30 mouse cellular contexts compared by ENCODE assay signal in genomic region chr16:26787042-26787620, GRCm38 (mm10).
DNase-seq lines count a peak whose midpoint lies in the region; ATAC-seq and TF ChIP-seq lines count a peak whose summit lies in the region.
"Had no signal": no experiment of that assay in that cellular context is flagged by ENCODE, and none has a peak within 500 bp of the region (broad histone marks: within the 10 kb centered on the region; RNA-seq: fewer than 3 reads in every experiment).

No protein-coding gene starts in this region.

- H3K9me3 ChIP-seq in embryonic facial prominence, embryonic 14.5 days (ENCODE audit: control insufficient read depth, low read length), result no peaks in the 10 kb centered on the region
- H3K9me3 ChIP-seq in embryonic facial prominence, embryonic 10.5 days, result no peaks in the 10 kb centered on the region
- H3K9me3 ChIP-seq in lung, embryonic 16.5 days (ENCODE audit: control insufficient read depth, low read length), result no peaks in the 10 kb centered on the region
- H3K9me3 ChIP-seq in stomach, embryonic 15.5 days, result no peaks in the 10 kb centered on the region
- H3K9me3 ChIP-seq: embryonic facial prominence, embryonic 12.5 days; embryonic facial prominence, embryonic 15.5 days; forebrain, embryonic 10.5 days; forebrain, embryonic 12.5 days; G1E had no signal

- peak; percentile 50 for ATAC-seq in embryonic facial prominence, embryonic 14.5 days (ENCODE audit: low read depth)
- ATAC-seq in lung, embryonic 16.5 days (ENCODE audit: low read depth), result peak; percentile 66
- peak; percentile 22; the same call in 1 of the 2 replicates for ATAC-seq in stomach, embryonic 15.5 days (ENCODE audit: insufficient read depth, low FRiP score, low read depth)
- ATAC-seq: activated CD4-positive, CD25-positive, alpha-beta regulatory T cell, adult 4 months; CD4-positive, CD25-positive, alpha-beta regulatory T cell, adult 4 months; forebrain, embryonic 14.5 days; forebrain, embryonic 16.5 days; Patski had no signal

- no peak overlapping the region for H3K27ac ChIP-seq in embryonic facial prominence, embryonic 14.5 days (replicated peaks; ENCODE audit: low read depth, low read length)
- no peak overlapping the region for H3K27ac ChIP-seq in embryonic facial prominence, embryonic 10.5 days (replicated peaks)
- no peak overlapping the region for H3K27ac ChIP-seq in lung, embryonic 16.5 days (ENCODE audit: low read length)
- no peak overlapping the region for H3K27ac ChIP-seq in stomach, embryonic 15.5 days
- H3K27ac ChIP-seq: embryonic facial prominence, embryonic 12.5 days; embryonic facial prominence, embryonic 15.5 days; forebrain, embryonic 10.5 days; forebrain, embryonic 12.5 days had no signal

- no peaks in the 10 kb centered on the region for H3K27me3 ChIP-seq in embryonic facial prominence, embryonic 14.5 days (replicated peaks; ENCODE audit: control insufficient read depth, insufficient read depth, low read length)
- H3K27me3 ChIP-seq in embryonic facial prominence, embryonic 10.5 days (replicated peaks; ENCODE audit: low read depth, poor library complexity, severe bottlenecking), result no peaks in the 10 kb centered on the region
- no peaks in the 10 kb centered on the region for H3K27me3 ChIP-seq in lung, embryonic 16.5 days (ENCODE audit: control insufficient read depth, insufficient read depth, low read depth, low read length)
- no peaks in the 10 kb centered on the region for H3K27me3 ChIP-seq in stomach, embryonic 15.5 days (replicated peaks)
- H3K27me3 ChIP-seq: CH12.LX; embryonic facial prominence, embryonic 12.5 days; embryonic facial prominence, embryonic 15.5 days; forebrain, embryonic 12.5 days had no signal

- H3K36me3 ChIP-seq in embryonic facial prominence, embryonic 14.5 days (ENCODE audit: control insufficient read depth, insufficient read depth, low read length), result no peaks in the 10 kb centered on the region
- no peaks in the 10 kb centered on the region for H3K36me3 ChIP-seq in embryonic facial prominence, embryonic 10.5 days (replicated peaks)
- H3K36me3 ChIP-seq in lung, embryonic 16.5 days (ENCODE audit: control insufficient read depth, insufficient read depth, low read length), result no peaks in the 10 kb centered on the region
- no peaks in the 10 kb centered on the region for H3K36me3 ChIP-seq in stomach, embryonic 15.5 days
- H3K36me3 ChIP-seq: embryonic facial prominence, embryonic 12.5 days; embryonic facial prominence, embryonic 15.5 days; forebrain, embryonic 10.5 days; forebrain, embryonic 12.5 days; G1E had no signal

- H3K4me1 ChIP-seq in embryonic facial prominence, embryonic 14.5 days (ENCODE audit: control insufficient read depth, insufficient read depth, low read length), result no peaks in the 10 kb centered on the region
- no peaks in the 10 kb centered on the region for H3K4me1 ChIP-seq in embryonic facial prominence, embryonic 10.5 days
- H3K4me1 ChIP-seq in lung, embryonic 16.5 days (replicated peaks; ENCODE audit: control insufficient read depth, insufficient read depth, low read length), result no peaks in the 10 kb centered on the region
- no peaks in the 10 kb centered on the region for H3K4me1 ChIP-seq in lung, adult 2 months (ENCODE audit: control insufficient read depth, insufficient read depth, low read length)
- no peaks in the 10 kb centered on the region for H3K4me1 ChIP-seq in stomach, embryonic 15.5 days
- H3K4me1 ChIP-seq: embryonic facial prominence, embryonic 12.5 days; embryonic facial prominence, embryonic 15.5 days; forebrain, embryonic 10.5 days; forebrain, embryonic 12.5 days had no signal

- no peak for TF ChIP-seq POLR2A in lung, adult 2 months (IDR thresholded peaks at IDR 0.05; ENCODE audit: borderline replicate concordance, extremely low read depth, low read depth, low read length)

- no peak for TF ChIP-seq CTCF in lung, adult 2 months (IDR thresholded peaks at IDR 0.05; ENCODE audit: insufficient read depth, low read length)

- no peak overlapping the region for H3K4me3 ChIP-seq in embryonic facial prominence, embryonic 14.5 days (ENCODE audit: low read depth, low read length)
- no peak overlapping the region for H3K4me3 ChIP-seq in embryonic facial prominence, embryonic 10.5 days
- H3K4me3 ChIP-seq in lung, embryonic 16.5 days (ENCODE audit: low read length), result no peak overlapping the region
- no peak overlapping the region for H3K4me3 ChIP-seq in lung, adult 2 months (replicated peaks; ENCODE audit: extremely low read depth, low read depth, low read length)
- no peak overlapping the region for H3K4me3 ChIP-seq in stomach, embryonic 15.5 days (replicated peaks)
- H3K4me3 ChIP-seq: embryonic facial prominence, embryonic 12.5 days; embryonic facial prominence, embryonic 15.5 days; erythroblast, embryonic 14.5 days; forebrain, embryonic 10.5 days; forebrain, embryonic 12.5 days had no signal

- no peak overlapping the region for H3K9ac ChIP-seq in embryonic facial prominence, embryonic 14.5 days (ENCODE audit: low read depth, low read length)
- H3K9ac ChIP-seq in lung, embryonic 16.5 days (ENCODE audit: low read length), result no peak overlapping the region
- no peak overlapping the region for H3K9ac ChIP-seq in stomach, embryonic 15.5 days
- H3K9ac ChIP-seq: embryonic facial prominence, embryonic 12.5 days; embryonic facial prominence, embryonic 15.5 days; forebrain, embryonic 12.5 days had no signal

- DNase-seq in embryonic facial prominence, embryonic 14.5 days (ENCODE audit: low spot score), result peak; percentile 31
- DNase-seq in embryonic facial prominence, embryonic 10.5 days (ENCODE audit: low spot score), result no peak
- DNase-seq in lung, postnatal 4 days, result no peak
- DNase-seq in lung, postnatal 36 days, result peak; percentile 0
- no peak for DNase-seq in lung, adult 2 months
- DNase-seq in embryo, embryonic 10 days (ENCODE audit: low spot score), result no peak
- DNase-seq: adrenal gland, adult 8-10 months; adrenal gland, postnatal 14 days; adrenal gland, postnatal 36 days; B cell, adult 2 months; cerebellum, adult 11-12 months; cerebellum, adult 2 months; cerebellum, adult 9-10 months; cerebellum, postnatal 10 days; cerebellum, postnatal 25 days; embryo, embryonic 11 days had no signal

- H3K4me2 ChIP-seq in embryonic facial prominence, embryonic 14.5 days (ENCODE audit: low read depth, low read length), result no peak overlapping the region
- H3K4me2 ChIP-seq in lung, embryonic 16.5 days (ENCODE audit: low read depth, low read length), result no peak overlapping the region
- H3K4me2 ChIP-seq in stomach, embryonic 15.5 days, result no peak overlapping the region
- H3K4me2 ChIP-seq: embryonic facial prominence, embryonic 12.5 days; embryonic facial prominence, embryonic 15.5 days; forebrain, embryonic 12.5 days had no signal

- 62% methylated on average over 2 of the region's 2 CpGs for WGBS in embryonic facial prominence, embryonic 14.5 days
- WGBS in embryonic facial prominence, embryonic 10.5 days, result 79% methylated on average over 2 of the region's 2 CpGs
- 51% methylated on average over 2 of the region's 2 CpGs for WGBS in lung, embryonic 16.5 days
- WGBS in lung, adult 2 months, result 45% methylated on average over 2 of the region's 2 CpGs
- 43% methylated on average over 2 of the region's 2 CpGs for WGBS in stomach, embryonic 15.5 days

Comparison
In these comparisons a context has a peak if more than half of its experiments do, and no peak if none do; other contexts are left out.
1. DNase-seq: peak in embryonic facial prominence, embryonic 14.5 days (single experiment) and lung, postnatal 36 days (single experiment); none in embryonic facial prominence, embryonic 10.5 days (single experiment), lung, postnatal 4 days (0 of 2), lung, adult 2 months (single experiment) and embryo, embryonic 10 days (single experiment).
2. Peak in every context shown above with its lines, with median percentiles within 50 percentile points of each other: ATAC-seq.